Mouse (Mus musculus) brown adipose tissue, adult 24 weeks (tissue): Measurements from ENCODE around the gene Ramp1. TPM values are rescaled to one million over a fixed set of nuclear protein-coding genes. Genes with fewer than 3 reads are reported as not detected.

ENCODE experiments used
- H3K27ac ChIP-seq: fragments of 200-500 bp; replicated peaks from 2 replicates; pipeline ENCODE4 v1.5.1; 2012; ENCODE audit warnings: low read depth, mild to moderate bottlenecking, low read length
- H3K4me1 ChIP-seq: fragments of 200-500 bp; 2 replicates; pipeline ENCODE4 v1.6.1; 2012; ENCODE audit warnings: low read length, mixed read lengths; ENCODE audit not compliant: control insufficient read depth, insufficient read depth, insufficient read length
- H3K4me3 ChIP-seq: fragments of 200-500 bp; 2 replicates; pipeline ENCODE4 v1.5.1; 2012; ENCODE audit warnings: low read depth, mild to moderate bottlenecking, low read length, moderate library complexity; ENCODE audit not compliant: insufficient read depth
- polyA plus RNA-seq: library from polyadenylated mRNA; stranded (reverse); fragments of >200 nt; gene quantifications from 2 replicates; pipeline ENCODE4 v1.2.4, GENCODE M21; 2012; ENCODE audit not compliant: missing spikeins, insufficient read depth, insufficient read length

Ramp1 gene
- polyA plus RNA-seq, 1 experiment = 1.5 TPM

GRCm38 (mm10) chr1:91187315-91187714 is 7.7 kb downstream of the Ramp1 start:
- no peak overlapping the region for H3K27ac ChIP-seq
- H3K4me3 ChIP-seq = no peak overlapping the region
- no peaks in the 10 kb centered on the region for H3K4me1 ChIP-seq

DNA sequence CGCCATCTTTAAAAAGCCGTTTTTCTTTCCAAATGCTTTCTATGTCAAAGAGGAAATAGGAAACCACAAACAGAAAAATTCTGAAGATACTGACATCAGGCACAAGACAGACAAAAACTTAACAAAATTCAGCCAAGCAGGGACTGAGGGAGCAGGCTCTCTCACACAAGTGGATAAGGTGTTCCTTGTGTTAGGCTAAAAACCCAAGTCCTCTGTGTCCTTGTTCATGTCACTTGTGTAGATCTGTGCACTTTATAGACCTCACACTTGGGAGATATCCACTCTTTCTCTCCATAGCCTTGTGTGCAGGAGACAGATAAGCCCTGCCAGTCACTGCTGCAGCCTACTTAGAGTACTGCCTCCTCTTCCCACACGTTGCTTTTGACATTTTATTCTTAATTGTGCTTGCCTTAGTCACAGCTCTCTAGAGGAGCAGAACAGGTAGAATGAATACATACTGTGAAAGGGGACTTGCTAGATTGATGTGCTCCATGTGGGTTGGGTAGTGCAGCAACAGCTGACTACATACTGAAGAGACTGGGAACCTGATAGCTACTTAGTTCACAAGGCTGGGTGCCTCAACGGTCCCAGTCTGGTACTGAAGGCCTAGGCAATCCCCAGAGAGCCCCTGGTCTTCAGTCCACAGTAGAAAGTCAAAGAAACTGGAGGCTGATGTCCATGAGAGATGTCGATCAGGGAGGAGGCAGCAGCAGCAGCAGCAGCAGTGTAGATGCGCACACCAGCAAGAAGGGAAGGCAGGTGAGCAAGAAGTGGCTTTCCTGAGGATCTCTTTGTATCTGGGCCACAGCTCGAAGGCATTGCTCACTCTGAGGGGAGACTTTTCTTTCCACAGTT is 8.4 kb downstream of the Ramp1 start:
- H3K4me3 ChIP-seq = no peak overlapping the region
- no peaks in the 10 kb centered on the region for H3K4me1 ChIP-seq
- H3K27ac ChIP-seq = no peak overlapping the region

GRCm38 (mm10) chr1:91188851-91189460 is 9.3 kb downstream of the Ramp1 start:
- H3K4me3 ChIP-seq = no peak overlapping the region
- H3K4me1 ChIP-seq = no peaks in the 10 kb centered on the region
- no peak overlapping the region for H3K27ac ChIP-seq

GRCm38 (mm10) chr1:91192184-91192583 is 12.6 kb downstream of the Ramp1 start:
- Histone ChIP-seq H3K27ac (no peak overlapping the region), H3K4me3 (no peak overlapping the region), H3K4me1 (no peaks in the 10 kb centered on the region)

DNA sequence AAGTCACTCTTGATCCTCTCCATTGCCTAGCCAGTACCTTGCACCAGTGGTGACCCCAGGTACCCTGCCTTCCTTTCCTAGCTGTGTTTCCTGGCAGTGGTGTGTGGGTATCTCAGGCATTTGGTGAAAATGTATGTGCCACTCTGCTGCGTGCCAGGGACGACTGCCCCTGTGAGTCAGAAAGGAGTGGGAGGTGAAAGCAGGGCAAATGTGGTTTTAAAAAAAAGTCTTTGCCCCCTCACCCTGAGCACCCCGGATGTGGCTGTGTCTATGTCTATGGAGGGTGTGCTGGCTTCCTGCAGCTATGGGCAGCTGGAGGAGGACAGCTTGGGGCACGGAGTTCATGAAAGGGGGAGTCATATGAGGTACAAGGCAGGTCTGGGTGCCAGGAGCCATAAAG is 13.6 kb downstream of the Ramp1 start:
- H3K27ac ChIP-seq = no peak overlapping the region
- H3K4me1 ChIP-seq = no peaks in the 10 kb centered on the region
- no peak overlapping the region for H3K4me3 ChIP-seq

DNA sequence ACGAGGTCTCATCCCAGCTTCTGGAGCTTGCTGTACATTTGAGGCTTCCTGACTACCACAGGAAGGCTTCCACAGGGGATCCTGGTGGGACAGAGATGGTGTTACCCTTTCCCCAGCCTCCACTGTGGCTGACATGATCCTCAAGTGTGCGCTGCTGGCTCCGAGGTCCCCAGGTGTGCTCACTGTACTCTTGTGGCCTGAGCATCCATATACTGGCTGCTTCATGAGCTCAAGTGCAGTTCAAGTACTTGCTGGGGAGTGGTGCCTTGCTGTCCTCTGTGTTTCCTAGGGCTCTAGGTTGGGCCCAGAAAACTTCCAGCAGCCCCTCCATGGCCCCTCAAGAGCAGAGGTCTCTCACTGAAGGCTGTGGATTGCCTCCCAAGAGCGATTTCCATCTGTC is 14.1 kb downstream of the Ramp1 start:
- Histone ChIP-seq H3K27ac (no peak overlapping the region), H3K4me3 (no peak overlapping the region), H3K4me1 (no peaks in the 10 kb centered on the region)

- Histone ChIP-seq H3K27ac (no peak overlapping the region), H3K4me3 (no peak overlapping the region), H3K4me1 (no peaks in the 10 kb centered on the region)
These were observed 20.2 kb downstream of the Ramp1 start for GRCm38 (mm10) chr1:91199793-91200192.

DNA sequence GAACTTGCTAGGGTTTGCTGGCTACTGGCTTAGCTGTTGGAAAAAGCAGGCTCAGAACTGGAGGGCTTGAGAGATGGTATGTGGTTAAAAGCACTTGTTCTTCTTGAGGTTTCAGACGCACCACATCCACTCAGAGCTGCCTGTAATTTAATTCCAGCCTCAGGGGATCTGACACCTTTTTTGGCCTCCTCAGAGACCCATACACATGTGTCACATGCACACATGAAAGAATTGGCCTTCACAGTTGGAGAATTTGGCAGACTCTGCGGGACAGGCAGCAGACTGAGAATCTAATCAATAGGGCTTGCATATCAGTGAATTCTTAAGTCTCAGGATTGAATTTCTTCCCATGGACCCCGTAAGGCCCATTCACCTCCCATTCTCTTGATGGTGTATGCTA is 21.5 kb downstream of the Ramp1 start:
- Histone ChIP-seq H3K4me3 (no peak overlapping the region), H3K4me1 (no peaks in the 10 kb centered on the region), H3K27ac (no peak overlapping the region)

GRCm38 (mm10) chr1:91204221-91204765 is 24.7 kb downstream of the Ramp1 start:
- Histone ChIP-seq H3K4me1 (peaks cover 4% of the 10 kb centered on the region), H3K27ac (no peak overlapping the region), H3K4me3 (no peak overlapping the region)

GRCm38 (mm10) chr1:91205651-91206050 is 26.0 kb downstream of the Ramp1 start:
- H3K4me1 ChIP-seq = peaks cover 4% of the 10 kb centered on the region
- H3K27ac ChIP-seq = no peak overlapping the region
- H3K4me3 ChIP-seq = no peak overlapping the region

DNA sequence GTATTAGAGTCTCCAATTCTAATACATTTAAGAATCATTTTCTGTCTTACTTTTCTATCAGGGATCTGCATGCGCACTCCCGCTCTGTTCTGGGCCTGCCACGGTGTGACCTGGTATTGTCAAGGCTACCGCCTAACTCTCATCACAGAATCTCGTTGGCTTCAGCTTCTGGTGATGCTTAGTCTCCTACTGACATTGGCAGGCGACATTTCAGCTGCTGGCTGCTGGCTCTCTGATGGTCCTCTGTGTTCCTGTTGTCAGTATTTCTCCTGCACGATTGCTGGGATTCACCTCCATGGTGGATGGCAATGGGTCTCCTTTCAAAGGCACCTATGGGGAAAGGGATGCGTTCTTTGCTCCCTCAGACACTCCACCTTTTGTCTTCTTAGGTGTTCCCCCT is 26.7 kb downstream of the Ramp1 start:
- Histone ChIP-seq H3K4me3 (no peak overlapping the region), H3K4me1 (peaks cover 4% of the 10 kb centered on the region), H3K27ac (no peak overlapping the region)

DNA sequence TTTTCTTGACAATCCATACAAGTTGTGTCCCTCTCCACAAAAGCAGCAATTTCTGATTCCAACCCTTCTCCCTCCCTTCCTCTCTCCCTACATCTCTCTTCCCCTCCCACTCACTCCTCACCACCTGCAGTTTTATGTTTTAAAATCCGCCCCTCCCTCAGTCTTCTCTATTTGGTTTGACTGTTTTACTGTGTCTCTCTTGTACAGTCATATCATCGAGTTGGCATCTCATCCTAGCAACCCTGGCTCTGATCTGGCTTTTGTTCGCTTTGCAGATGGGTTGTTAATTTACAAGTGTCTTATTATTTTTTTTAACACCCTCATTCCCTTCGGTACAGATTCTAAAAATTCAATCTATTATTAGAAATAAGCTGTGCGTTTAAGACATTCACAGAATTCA is 27.3 kb downstream of the Ramp1 start:
- Histone ChIP-seq H3K4me3 (no peak overlapping the region), H3K27ac (no peak overlapping the region), H3K4me1 (peaks cover 4% of the 10 kb centered on the region)

DNA sequence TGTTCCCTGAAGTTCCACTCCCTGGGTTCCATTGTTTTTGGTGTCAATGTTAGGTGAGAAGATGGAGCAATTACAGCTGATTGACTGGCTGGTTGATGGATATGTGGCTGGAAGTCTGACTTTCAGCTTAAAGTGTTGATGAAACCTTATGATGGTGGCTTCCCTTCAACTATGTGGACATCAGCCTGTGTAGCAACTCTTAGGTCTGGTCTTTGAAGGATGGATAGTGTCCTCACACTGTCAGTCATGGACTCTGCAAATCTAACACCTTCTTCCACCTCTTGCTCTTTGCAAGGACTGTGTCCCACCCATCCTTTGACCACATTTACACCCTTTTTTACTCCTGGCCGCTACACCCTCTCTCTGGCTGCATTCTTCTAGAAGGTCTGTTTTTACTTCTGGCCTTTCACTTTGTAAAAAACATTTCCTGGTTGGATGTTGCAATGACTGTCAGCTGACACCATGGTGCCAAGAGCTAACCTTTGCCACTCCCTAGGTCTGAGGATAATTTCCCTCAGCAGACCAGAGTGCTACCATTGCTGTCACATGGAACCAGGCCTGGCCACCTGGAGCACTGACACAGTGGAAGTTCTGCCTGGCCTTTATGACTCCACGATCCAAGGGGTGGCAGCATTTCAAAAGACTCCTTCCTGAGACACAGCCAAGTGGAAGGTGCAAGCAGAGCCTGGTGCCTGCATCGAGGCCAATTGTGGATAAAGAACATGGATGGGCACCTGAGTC is 27.9 kb downstream of the Ramp1 start:
- Histone ChIP-seq H3K4me3 (no peak overlapping the region), H3K27ac (peak overlapping the region; percentile 28; the same call in 1 of the 2 replicates), H3K4me1 (peaks cover 4% of the 10 kb centered on the region)

DNA sequence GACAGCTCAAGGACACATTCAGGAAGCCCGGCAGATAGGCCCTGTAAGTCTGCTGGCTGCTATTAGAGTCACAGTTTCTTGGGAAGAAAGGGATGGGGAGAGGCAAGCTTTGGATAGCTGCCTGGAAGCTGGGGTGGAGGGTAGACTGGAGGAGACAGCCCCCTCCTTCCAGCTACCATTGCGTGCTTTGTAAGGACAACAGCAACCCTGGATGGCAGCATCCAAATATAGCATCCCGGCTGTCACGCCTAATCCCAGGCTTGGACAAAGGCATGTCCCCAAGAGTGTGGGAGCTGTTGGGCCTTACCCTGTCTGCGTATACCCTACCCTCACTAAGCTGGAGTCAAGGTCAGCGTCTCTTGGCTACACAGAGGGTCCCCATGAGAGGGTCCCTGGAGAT is 29.7 kb downstream of the Ramp1 start:
- no peak overlapping the region for H3K27ac ChIP-seq
- peaks cover 4% of the 10 kb centered on the region for H3K4me1 ChIP-seq
- H3K4me3 ChIP-seq = no peak overlapping the region

DNA sequence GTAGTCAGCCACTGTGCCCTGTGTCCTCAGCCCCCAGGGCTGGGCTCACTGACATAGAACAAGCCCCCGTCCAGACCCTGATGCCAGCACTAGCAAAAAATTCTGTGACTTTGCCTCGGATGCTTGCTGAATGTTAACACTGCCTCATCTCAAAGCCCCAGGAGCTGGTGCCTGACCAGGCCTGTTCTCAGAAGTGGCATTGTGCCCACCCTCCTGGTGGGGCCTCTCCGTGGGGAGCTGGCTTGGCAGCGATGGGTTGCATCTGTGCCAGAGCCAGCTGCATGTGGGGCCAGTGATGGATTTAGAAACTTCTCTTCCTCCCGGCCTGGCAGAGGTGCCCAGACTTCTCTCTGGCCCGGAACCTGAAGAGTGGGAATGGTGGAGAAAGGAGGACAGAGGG is 30.2 kb downstream of the Ramp1 start:
- Histone ChIP-seq H3K4me1 (peaks cover 4% of the 10 kb centered on the region), H3K4me3 (no peak overlapping the region), H3K27ac (no peak overlapping the region)
